Mouse (Mus musculus) G1E (cell line): ENCODE measurements around the gene Vash1.

Experiments used
- CTCF ChIP-seq: IDR thresholded peaks from 2 replicates; pipeline ENCODE4 v1.5.1; 2012; ENCODE audit warnings: low read depth, low read length, inconsistent platforms, mixed read lengths
- GATA2 ChIP-seq: IDR thresholded peaks from 2 replicates; pipeline ENCODE4 v1.6.1; 2012; ENCODE audit warnings: low read depth, low read length, inconsistent platforms, borderline replicate concordance

DNA sequence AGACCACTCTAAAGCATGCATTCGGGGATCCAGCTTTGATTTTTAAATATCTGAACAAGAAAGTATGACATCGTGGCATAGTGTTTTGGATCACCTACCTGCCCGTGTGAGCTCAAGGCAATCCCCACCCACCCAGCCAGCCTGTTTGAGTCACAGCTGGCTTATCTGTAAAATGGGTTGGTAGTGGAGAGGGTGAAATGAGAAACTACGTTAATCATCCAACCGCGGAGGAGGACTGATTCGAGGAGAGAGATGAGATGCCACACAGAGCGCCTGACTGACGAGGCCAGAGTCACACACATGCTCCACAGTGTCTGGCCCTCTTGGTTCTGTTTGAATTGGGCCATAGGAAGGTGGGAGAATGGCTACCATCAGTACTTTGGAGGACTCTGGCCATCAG is 3.1 kb downstream of the Vash1 start:
- no peak for TF ChIP-seq GATA2
- TF ChIP-seq CTCF: no peak
